Mouse (Mus musculus): ENCODE data around the gene Treh. TPM values are rescaled to one million over a fixed set of nuclear protein-coding genes. Genes with fewer than 3 reads are reported as not detected.
A peak's percentile ranks its signal among the peaks of the same experiment; 100 is the strongest.

Treh gene
- total RNA-seq, 1 experiment from 2014 or later, result not detected

DNA sequence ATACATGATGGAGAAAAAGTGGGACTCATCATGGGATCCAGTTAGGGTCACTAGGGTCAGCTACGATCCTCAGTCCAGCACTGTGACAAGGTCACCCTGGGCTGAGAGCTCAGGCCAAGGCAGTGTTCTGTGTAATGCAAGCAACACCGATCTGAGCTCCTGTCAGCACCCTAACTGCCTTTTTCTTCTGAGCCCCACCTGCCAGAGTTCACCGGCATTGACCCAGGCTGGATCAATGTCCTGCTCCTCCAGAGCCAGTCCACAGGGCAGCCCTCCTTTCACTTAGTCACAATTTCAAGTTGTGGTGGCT, 48.8 kb downstream of the Treh start:
- ATAC-seq (replicated peaks in 1 of 2; ENCODE audit: insufficient read depth in 1 of 2, low FRiP score in 2 of 2, low TSS enrichment in 1 of 2, low read depth in 1 of 2, poor library complexity in 2 of 2, severe bottlenecking in 2 of 2), result no peak

DNA sequence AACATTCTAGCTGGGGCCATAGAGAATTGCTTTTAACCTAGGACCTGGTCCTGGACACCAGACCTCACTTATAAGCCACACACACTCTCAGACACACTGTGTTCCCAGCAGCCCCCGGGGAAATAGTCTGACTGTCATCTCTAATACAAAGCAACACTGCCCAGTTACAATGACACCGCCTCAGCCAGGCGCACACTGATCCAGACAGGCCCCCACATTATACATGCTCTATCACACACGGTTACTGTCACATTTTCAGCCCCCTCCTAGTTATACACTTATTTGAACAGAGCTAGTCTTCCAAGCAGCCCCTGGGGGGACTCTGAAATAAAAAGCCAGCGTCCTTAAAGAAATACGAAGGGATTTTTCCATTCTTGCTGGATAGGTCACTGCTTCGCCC, 49.5 kb downstream of the Treh start:
- no peak for ATAC-seq (replicated peaks in 1 of 2; ENCODE audit: insufficient read depth in 1 of 2, low FRiP score in 2 of 2, low TSS enrichment in 1 of 2, low read depth in 1 of 2, poor library complexity in 2 of 2, severe bottlenecking in 2 of 2)

DNA sequence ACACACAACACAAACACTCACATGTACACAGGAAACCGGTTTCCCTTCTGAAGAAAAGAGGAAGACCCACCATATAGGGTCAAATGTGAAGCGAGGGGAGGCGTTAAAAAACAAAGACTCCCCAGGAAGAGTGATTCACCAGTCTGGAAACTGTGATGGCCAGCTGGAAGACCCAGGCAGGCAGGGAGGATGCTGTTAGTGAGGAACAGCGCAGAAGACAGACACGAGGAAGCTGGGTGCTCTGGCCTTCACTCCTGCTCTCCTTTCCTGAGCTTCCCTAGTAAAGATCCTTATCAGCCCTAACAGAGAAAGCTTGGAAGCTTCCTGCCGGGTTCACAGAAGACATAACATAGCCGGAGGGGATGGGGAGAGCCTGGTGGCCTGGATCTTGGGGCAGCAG, 50.0 kb downstream of the Treh start:
- ATAC-seq (replicated peaks in 1 of 2; ENCODE audit: insufficient read depth in 1 of 2, low FRiP score in 2 of 2, low TSS enrichment in 1 of 2, low read depth in 1 of 2, poor library complexity in 2 of 2, severe bottlenecking in 2 of 2), result no peak

DNA sequence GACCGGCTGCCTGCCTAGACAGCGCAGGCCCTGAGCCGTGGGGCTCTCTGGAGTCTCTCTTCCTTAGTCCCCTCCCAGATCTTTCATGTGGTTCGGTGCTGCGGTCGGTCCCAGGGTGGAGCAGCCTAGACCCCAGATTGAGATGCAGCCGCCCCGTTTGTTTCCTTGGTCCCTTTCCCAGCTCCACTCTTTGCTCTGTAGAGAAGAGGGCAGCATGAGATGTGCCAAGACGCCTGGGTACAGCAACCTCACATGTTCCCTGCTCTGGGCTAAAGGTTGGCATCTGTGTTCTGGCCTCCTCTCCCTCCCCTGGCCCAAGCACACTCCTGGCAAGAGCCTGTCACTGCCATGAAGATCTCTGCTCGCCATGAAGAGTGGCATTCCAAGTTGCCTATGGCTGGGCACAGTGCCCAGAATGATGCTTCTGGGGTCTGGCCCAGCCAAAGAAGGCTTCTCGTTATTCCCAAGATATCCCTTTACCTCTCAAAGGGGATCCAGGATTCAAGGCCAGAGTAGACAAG, 50.5 kb downstream of the Treh start:
- ATAC-seq (replicated peaks in 1 of 2; ENCODE audit: insufficient read depth in 1 of 2, low FRiP score in 2 of 2, low TSS enrichment in 1 of 2, low read depth in 1 of 2, poor library complexity in 2 of 2, severe bottlenecking in 2 of 2), result no peak

DNA sequence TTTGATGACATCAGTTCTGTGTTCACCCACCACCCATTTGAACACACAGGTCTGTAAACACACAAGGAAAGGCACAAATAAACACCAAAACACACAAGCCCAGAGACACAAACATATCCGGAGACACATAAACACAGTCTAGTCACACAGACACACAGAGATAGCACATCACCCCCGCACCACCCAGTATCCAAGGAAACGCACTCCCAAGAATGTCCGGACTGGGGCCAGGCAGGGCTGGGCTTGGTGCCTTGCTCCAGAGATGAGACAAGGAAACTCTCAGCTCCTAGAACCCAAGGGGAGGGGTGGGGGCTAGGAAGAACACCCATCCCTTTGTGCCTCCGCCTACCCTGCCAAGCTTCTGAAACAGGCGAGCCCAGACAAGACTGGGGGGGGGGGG, 51.2 kb downstream of the Treh start:
- no peak for ATAC-seq (replicated peaks in 1 of 2; ENCODE audit: insufficient read depth in 1 of 2, low FRiP score in 2 of 2, low TSS enrichment in 1 of 2, low read depth in 1 of 2, poor library complexity in 2 of 2, severe bottlenecking in 2 of 2)

DNA sequence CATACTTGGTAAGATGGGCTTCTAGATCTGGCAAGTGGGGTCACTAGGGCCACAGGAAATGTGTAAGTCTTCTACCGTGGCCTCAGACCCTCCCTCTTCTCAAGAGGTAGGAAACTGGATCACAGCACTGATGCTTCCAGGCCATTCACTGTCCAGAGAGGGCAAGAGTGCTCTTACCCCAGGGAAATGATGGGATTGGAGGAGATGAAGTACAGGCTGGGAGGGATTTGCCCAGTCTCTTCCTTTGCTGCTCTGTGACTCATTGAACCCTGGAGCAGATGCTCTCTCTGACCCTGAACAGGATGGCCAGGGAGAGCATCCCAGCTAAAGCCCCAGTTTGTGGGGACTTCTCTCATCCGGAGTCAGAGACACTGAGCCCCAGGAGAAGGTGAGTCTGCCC, 51.6 kb downstream of the Treh start:
- no peak for ATAC-seq (replicated peaks in 1 of 2; ENCODE audit: insufficient read depth in 1 of 2, low FRiP score in 2 of 2, low TSS enrichment in 1 of 2, low read depth in 1 of 2, poor library complexity in 2 of 2, severe bottlenecking in 2 of 2)

DNA sequence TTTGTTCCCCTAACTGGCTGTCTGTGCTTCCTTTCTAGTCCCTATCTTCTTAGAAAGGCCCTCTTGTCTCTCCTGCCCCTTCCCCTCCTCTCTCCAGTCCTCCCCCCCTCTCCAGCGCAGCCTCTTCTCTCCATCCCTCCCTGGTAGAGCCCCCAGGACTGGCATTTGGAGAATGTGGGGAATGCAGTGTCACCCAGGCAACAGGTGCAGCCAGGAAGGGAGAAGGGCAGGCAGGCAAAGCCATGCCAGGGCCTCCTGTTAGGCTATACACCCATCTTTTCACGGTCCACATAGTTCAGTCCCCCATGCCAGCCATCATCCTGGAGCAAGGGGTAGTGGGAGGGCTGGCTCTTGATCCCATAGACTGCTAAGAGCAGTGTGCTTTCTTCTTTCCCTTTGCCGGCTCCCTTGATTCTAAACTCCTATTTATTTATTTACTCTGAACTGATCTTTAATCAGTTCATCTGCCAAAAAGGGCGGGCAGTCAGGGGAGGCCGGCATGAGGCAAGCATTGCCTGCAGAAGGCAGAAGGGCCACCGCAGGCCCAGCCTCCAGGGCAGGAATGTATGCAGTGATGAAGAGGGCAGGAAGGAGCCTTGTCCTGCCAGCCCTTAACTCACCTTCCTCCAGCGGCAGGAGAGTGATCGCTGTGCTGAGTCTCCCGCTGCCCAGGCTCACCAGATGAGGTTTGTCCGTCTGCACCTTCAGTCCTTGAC, 53.6 kb downstream of the Treh start:
- no peak for ATAC-seq (replicated peaks in 1 of 2; ENCODE audit: insufficient read depth in 1 of 2, low FRiP score in 2 of 2, low TSS enrichment in 1 of 2, low read depth in 1 of 2, poor library complexity in 2 of 2, severe bottlenecking in 2 of 2)

DNA sequence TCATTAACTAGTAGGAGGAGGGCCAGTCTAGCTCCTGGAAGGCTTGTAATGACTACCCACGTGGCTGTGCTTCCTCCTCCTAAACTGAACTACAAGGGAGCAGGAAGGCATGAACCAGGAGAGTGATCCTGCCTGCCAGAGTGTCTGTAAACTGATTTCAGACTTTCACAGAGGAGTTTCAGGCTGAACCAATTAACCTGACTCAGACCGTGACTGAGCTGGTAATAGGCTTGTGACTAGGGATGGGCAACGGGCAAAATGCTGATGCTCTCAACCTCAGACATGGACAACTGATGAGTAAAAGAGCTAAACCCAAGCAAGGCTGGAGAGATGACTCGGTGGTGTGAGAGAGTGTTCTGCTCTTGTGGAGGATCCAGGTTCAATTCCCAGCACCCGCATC, 54.4 kb downstream of the Treh start:
- ATAC-seq (replicated peaks in 1 of 2; ENCODE audit: insufficient read depth in 1 of 2, low FRiP score in 2 of 2, low TSS enrichment in 1 of 2, low read depth in 1 of 2, poor library complexity in 2 of 2, severe bottlenecking in 2 of 2), result no peak

DNA sequence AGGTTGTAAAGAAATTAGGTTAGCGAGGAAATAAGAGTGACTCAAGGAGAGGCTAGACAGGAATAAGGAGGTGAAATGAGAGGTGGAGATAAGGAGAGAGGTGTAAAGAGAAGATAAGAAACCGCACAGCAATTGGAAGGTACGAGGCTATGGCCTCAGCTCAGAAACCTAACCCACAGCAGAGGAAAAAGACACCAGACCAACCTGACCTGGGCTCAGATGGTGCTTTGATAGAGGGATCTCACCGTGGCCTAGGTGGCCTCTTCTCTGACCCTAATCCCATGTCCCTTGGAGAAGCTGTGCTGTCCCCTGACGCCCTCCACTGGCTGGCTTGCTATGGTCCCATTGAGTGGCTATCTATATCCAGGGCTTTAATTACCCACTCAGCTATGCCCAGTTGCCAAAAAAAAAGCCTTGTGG, 59.1 kb downstream of the Treh start:
- ATAC-seq (replicated peaks in 1 of 2; ENCODE audit: insufficient read depth in 1 of 2, low FRiP score in 2 of 2, low TSS enrichment in 1 of 2, low read depth in 1 of 2, poor library complexity in 2 of 2, severe bottlenecking in 2 of 2), result no peak

DNA sequence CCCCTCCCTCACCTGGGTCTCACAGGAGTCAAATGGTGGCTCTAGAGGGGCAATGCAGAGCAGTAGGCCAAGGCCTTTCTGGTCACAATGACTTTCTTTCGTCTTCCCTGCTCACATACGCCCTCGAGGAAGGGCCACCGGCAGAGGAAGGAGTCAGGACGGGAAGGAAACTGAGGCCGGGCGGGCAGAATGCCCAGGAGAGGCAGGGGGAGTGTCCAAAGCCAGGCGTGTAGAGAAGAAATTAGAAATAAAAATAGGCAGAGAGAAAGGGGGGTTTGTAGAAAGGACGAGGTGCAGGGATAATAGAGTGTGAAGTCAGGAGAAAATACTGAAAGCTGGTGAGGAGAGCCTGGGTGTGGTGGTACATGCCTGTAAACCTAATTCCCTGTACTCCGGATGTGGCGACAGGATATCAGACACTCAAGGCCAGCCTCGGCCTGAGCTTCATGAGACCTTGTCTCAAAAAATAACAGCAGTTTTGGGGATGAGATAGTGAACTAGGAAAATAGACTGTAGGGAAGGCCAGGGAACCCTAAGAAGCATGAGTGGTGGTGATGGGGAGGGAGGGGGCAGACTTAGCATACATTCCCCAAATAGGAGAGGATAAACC, 60.0 kb downstream of the Treh start:
- no peak for ATAC-seq (replicated peaks in 1 of 2; ENCODE audit: insufficient read depth in 1 of 2, low FRiP score in 2 of 2, low TSS enrichment in 1 of 2, low read depth in 1 of 2, poor library complexity in 2 of 2, severe bottlenecking in 2 of 2)

DNA sequence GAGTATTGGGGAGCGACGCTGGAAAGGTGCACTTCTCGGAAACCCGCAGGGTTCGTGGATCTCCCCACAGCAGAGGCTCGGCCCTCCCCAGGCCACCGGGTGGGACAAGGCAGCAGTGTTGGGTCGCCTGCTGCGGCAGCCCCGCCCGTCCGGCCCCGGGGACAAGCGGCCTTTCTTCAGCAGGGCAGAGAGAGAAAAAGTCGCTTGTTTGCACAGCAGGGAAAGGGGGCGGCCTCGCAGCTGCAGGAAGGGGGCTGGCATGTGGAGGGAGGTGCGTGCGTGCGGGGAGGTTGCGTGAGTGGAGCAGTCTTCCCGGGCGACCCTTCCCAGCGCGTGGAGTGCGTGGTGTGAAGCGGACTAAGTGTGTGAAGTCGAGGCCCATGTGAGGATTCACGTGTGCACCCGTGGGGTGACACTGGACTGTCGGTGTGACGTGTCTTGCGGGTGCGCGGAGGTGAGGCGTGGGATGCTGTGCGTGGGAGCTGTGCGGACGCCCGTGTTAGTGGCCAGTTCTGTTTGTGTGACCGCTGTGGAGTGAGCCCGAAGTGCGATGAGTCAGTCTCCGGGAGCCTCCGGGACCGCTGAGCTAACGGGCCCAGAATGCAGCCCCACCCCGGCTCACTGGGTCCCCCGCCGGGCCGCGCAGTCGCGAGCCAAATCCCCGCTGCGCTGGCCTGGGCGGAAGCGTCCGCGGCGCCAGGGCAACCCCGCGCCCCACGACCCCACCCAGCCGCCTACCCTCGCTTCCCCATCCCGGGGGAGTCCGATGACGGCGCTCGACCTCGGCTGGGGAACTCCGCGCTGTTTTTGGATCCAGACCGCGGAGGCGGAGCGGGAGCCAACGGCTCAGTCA, 60.9 kb downstream of the Treh start:
- ATAC-seq (replicated peaks in 1 of 2; ENCODE audit: insufficient read depth in 1 of 2, low FRiP score in 2 of 2, low TSS enrichment in 1 of 2, low read depth in 1 of 2, poor library complexity in 2 of 2, severe bottlenecking in 2 of 2), result peak; percentile 13 to 14; a peak in 2 of 4 replicates

DNA sequence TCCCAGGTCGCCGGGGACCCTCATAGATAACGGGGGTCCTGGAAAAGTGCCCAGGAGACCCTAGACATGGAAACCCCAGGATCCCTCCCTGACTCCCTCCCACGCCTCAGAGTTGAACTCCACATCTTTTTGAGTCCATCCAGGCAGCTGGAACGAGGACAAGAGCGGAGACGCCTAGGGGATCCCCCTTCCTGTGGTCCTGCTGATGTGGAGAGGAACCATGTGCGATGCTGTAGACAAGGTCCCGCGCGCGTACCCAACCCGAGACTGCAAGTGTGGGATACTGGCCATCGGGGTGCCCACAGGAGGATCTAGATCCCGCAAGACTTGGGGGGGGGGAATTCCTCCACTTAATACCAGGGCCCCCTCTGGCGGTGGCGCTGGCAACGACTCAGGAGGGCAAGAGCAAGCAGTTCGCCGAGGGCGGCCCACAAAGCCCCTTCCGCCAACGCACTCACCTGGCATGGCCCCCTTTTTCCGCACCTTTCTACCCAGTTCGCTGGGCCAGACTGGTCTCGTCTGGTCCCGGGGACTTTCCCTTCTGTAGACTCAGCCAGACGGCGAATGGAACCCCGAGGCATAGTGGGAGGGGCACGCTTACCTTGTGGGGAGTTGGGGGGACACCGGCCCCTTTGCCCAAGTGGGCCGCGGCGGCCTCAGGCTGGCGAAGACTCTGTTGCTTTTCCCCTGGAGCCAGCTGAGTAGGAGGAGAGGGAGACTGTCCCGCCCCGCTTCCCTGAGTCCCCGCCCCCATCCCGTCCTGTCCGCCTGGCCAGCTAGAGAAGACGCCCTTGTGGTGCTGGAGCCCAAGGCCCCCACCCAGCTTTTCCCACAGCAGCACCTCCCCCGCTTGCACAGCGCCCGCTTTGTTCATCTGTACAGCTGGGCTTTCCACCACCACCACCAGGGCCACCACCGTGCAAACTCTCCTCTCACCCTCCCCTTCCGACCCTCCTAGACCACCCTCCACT, 61.8 kb downstream of the Treh start, which contains the start of gene Phldb1:
Phldb1 (minus strand) TSS at position 675 of the 971 bp plus-strand sequence.
- peak in 1 of 2 experiments; percentile 40; a peak in 2 of 4 replicates for ATAC-seq (replicated peaks in 1 of 2; ENCODE audit: insufficient read depth in 1 of 2, low FRiP score in 2 of 2, low TSS enrichment in 1 of 2, low read depth in 1 of 2, poor library complexity in 2 of 2, severe bottlenecking in 2 of 2)

DNA sequence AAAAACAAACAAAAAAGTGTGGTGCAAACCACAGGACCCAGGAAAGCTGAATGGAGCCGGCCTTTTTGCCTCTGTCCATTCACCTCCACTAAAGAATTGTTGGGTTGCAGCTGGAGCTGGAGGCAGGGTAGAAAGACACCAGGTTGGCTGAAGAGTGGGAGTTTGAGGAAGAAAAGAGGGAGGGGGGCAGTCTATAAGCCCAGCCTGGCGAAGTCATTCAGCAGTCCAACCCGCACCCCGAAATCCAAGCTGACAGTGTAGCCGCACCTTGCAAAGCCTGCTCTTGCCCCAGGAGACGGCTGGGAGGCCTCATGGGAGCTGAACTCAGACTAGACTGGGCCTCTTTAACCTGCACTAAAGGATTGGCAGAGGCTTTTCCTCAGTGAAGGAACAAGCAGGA, 62.9 kb downstream of the Treh start:
- ATAC-seq (replicated peaks in 1 of 2; ENCODE audit: insufficient read depth in 1 of 2, low FRiP score in 2 of 2, low TSS enrichment in 1 of 2, low read depth in 1 of 2, poor library complexity in 2 of 2, severe bottlenecking in 2 of 2), result no peak

Other genes starting within 250 kb of the Treh start
- gene Foxr1, start 232.1 kb upstream of the Treh start, total RNA-seq (2017), result not detected in 2 replicates
- gene Upk2, start 218.3 kb upstream of the Treh start, total RNA-seq (2017), result not detected in 2 replicates
- gene Bcl9l, start 190.4 kb upstream of the Treh start, total RNA-seq (2017), result 5.9 and 6.1 TPM in 2 replicates
- gene Cxcr5, start 111.4 kb upstream of the Treh start, total RNA-seq (2017), result 0.06 and 0.69 TPM in 2 replicates
- 131 and 147 TPM in 2 replicates for gene Ddx6, start 68.3 kb upstream of the Treh start, total RNA-seq (2017)
- 11.1 and 18.7 TPM in 2 replicates for gene Phldb1, start 62.0 kb downstream of the Treh start, total RNA-seq (2017)
- gene Arcn1, start 94.6 kb downstream of the Treh start, total RNA-seq (2017), result 132 and 175 TPM in 2 replicates
- gene Ift46, start 94.7 kb downstream of the Treh start, total RNA-seq (2017), result 40.8 and 56.6 TPM in 2 replicates
- 0.19 and 0.50 TPM in 2 replicates for gene Tmem25, start 126.1 kb downstream of the Treh start, total RNA-seq (2017)
- gene Ttc36, start 129.8 kb downstream of the Treh start, total RNA-seq (2017), result 4.9 TPM in 1 of 2 replicates, not detected in the other
- 22.9 and 27.1 TPM in 2 replicates for gene Kmt2a, start 208.1 kb downstream of the Treh start, total RNA-seq (2017)
- 93.3 and 114 TPM in 2 replicates for gene Atp5l, start 247.5 kb downstream of the Treh start, total RNA-seq (2017)